Mouse (Mus musculus): ENCODE measurements around the gene Fcgrt. TPM values are rescaled to one million over a fixed set of nuclear protein-coding genes. Genes with fewer than 3 reads are reported as not detected.

Gene Fcgrt
- polyA plus RNA-seq, 1 experiment from 2014 or later = 34.1 TPM

GRCm38 (mm10) chr7:45051601-45051974 lies 52.1 kb downstream of the Fcgrt start:
- Histone ChIP-seq H3K9me3 (ENCODE audit: control insufficient read depth, low read length) (no peaks in the 10 kb centered on the region), H3K4me1 (ENCODE audit: control insufficient read depth, insufficient read depth, low read depth, low read length) (peaks cover 18% of the 10 kb centered on the region), H3K36me3 (ENCODE audit: control insufficient read depth, insufficient read depth, low read length) (peaks cover 38% of the 10 kb centered on the region), H3K27me3 (replicated peaks; ENCODE audit: control insufficient read depth, insufficient read depth, low read length) (no peaks in the 10 kb centered on the region), H3K4me2 (ENCODE audit: low read length) (peak overlapping the region; percentile 93), H3K27ac (ENCODE audit: low read depth, low read length) (peak overlapping the region; percentile 100), H3K9ac (ENCODE audit: low read depth, low read length) (peak overlapping the region; percentile 93), H3K4me3 (ENCODE audit: low read length) (peak overlapping the region; percentile 64)
- ATAC-seq = no peak
- under 1% methylated on average over 13 of the region's 13 CpGs for WGBS

DNA sequence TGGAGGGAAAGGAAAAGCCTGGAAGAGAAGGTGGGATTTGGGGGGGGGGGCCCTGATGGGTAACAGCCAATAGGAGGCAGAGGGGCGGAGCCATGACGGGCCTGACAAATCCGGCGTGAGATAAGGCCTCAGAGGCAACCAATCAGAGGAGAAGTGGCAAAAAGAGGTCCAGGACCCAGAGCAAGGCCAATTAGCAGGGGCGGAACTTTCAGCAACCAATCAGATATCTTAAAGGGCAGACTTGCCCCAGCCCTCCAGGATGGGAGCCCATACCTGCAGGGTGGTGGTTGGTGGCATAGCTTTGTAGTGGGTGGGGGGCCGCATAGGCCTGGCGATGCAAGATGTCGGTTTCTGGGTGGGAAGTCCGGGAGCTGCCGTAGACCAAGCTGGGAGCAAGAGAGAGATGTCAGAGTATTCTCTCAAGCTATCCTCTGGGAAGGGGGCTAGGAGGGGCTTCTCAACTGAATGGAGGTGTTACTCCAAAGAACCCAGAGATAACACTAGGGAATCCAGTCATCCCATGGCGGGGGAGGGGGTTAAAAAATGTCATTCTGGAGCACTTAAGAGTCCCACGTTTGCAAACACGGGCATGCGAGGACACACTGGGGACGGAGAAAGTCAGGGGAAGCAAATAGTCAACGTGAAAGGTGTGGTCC lies 52.6 kb downstream of the Fcgrt start:
- H3K9me3 ChIP-seq (ENCODE audit: control insufficient read depth, low read length) = no peaks in the 10 kb centered on the region
- WGBS = 4% methylated on average over 16 of the region's 16 CpGs
- H3K4me1 ChIP-seq (ENCODE audit: control insufficient read depth, insufficient read depth, low read depth, low read length) = peaks cover 18% of the 10 kb centered on the region
- peak overlapping the region; percentile 93 for H3K4me2 ChIP-seq (ENCODE audit: low read length)
- peak overlapping the region; percentile 93 for H3K9ac ChIP-seq (ENCODE audit: low read depth, low read length)
- peak; percentile 48 for ATAC-seq
- H3K27ac ChIP-seq (ENCODE audit: low read depth, low read length) = peak overlapping the region; percentile 100
- H3K4me3 ChIP-seq (ENCODE audit: low read length) = peak overlapping the region; percentile 64
- peaks cover 42% of the 10 kb centered on the region for H3K36me3 ChIP-seq (ENCODE audit: control insufficient read depth, insufficient read depth, low read length)
- H3K27me3 ChIP-seq (replicated peaks; ENCODE audit: control insufficient read depth, insufficient read depth, low read length) = no peaks in the 10 kb centered on the region

DNA sequence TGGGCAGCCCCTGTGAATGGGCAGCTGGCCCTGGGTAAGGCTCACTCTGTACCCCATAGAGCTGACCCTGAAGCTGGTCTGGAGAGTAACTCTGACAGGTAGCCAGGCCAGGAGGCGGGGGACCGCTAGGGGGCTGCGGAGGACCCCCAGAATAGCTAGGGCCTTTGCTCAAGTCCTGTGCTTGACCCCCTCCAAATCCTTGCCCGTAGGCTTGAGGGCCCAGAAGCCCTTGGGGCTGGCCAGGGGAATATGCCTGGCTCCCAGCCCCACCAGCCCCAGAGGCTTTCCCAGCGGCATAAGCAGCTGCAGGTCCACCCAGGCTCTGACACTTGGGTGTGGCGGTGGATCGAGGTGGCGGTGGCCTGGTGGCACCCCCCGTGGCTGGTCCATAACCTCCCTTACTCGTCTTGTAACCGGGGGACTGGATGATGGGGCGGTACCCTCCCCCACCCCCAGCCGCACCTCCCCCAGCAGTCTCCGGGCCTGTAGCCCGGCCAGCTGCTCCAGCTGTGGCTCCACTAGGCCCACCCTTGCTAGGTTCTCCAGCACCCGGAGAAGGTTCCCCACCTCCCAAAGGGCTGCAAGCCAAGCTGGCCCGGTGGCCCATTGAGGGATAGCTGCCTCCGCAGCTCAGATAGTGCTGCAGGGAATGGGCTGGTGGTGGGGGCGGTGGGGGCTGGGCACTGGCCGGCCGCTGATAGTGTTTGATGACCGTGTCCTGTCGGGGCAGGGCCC lies 54.6 kb downstream of the Fcgrt start:
- Histone ChIP-seq H3K9ac (ENCODE audit: low read depth, low read length) (no peak overlapping the region), H3K4me2 (ENCODE audit: low read length) (no peak overlapping the region), H3K27me3 (replicated peaks; ENCODE audit: control insufficient read depth, insufficient read depth, low read length) (no peaks in the 10 kb centered on the region), H3K4me1 (ENCODE audit: control insufficient read depth, insufficient read depth, low read depth, low read length) (peaks cover 18% of the 10 kb centered on the region), H3K4me3 (ENCODE audit: low read length) (no peak overlapping the region), H3K36me3 (ENCODE audit: control insufficient read depth, insufficient read depth, low read length) (peaks cover 59% of the 10 kb centered on the region), H3K27ac (ENCODE audit: low read depth, low read length) (no peak overlapping the region), H3K9me3 (ENCODE audit: control insufficient read depth, low read length) (no peaks in the 10 kb centered on the region)
- 93% methylated on average over 23 of the region's 23 CpGs for WGBS
- no peak for ATAC-seq

- Histone ChIP-seq H3K9me3 (ENCODE audit: control insufficient read depth, low read length) (no peaks in the 10 kb centered on the region), H3K4me3 (ENCODE audit: low read length) (no peak overlapping the region), H3K27ac (ENCODE audit: low read depth, low read length) (no peak overlapping the region), H3K27me3 (replicated peaks; ENCODE audit: control insufficient read depth, insufficient read depth, low read length) (no peaks in the 10 kb centered on the region), H3K36me3 (ENCODE audit: control insufficient read depth, insufficient read depth, low read length) (peaks cover 63% of the 10 kb centered on the region), H3K4me1 (ENCODE audit: control insufficient read depth, insufficient read depth, low read depth, low read length) (peaks cover 18% of the 10 kb centered on the region), H3K4me2 (ENCODE audit: low read length) (no peak overlapping the region), H3K9ac (ENCODE audit: low read depth, low read length) (no peak overlapping the region)
- 91% methylated on average over 38 of the region's 38 CpGs for WGBS
- ATAC-seq = no peak
These were observed 55.4 kb downstream of the Fcgrt start for GRCm38 (mm10) chr7:45048001-45048890.

DNA sequence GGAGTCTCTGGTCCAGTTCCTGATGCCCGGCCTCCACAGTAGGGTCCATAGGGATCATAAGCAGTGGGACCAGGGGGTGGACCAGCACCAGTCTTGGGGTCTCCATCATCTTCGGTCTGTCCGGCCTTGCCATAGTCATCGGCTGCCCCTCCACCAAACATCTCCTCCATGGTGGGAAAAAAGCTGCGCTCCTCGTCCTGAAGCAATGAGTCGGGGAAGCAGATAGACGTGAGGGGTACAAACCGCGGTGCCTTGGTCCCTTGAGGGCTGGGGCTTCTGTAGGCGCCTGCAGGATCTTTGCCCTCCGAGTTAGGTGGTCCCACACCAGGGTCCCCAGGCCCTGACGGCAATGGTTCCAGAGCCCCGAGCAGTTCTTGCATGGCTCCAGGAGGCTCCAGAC lies 56.2 kb downstream of the Fcgrt start:
- no peak for ATAC-seq
- 96% methylated on average over 14 of the region's 14 CpGs for WGBS

GRCm38 (mm10) chr7:45046853-45047350 lies 56.7 kb downstream of the Fcgrt start:
- ATAC-seq = no peak
- H3K9ac ChIP-seq (ENCODE audit: low read depth, low read length) = no peak overlapping the region
- H3K4me1 ChIP-seq (ENCODE audit: control insufficient read depth, insufficient read depth, low read depth, low read length) = peaks cover 18% of the 10 kb centered on the region
- no peak overlapping the region for H3K4me2 ChIP-seq (ENCODE audit: low read length)
- no peaks in the 10 kb centered on the region for H3K27me3 ChIP-seq (replicated peaks; ENCODE audit: control insufficient read depth, insufficient read depth, low read length)
- no peak overlapping the region for H3K27ac ChIP-seq (ENCODE audit: low read depth, low read length)
- H3K9me3 ChIP-seq (ENCODE audit: control insufficient read depth, low read length) = no peaks in the 10 kb centered on the region
- WGBS = 98% methylated on average over 26 of the region's 26 CpGs
- H3K36me3 ChIP-seq (ENCODE audit: control insufficient read depth, insufficient read depth, low read length) = peaks cover 76% of the 10 kb centered on the region
- no peak overlapping the region for H3K4me3 ChIP-seq (ENCODE audit: low read length)

More for the DNA sequence above, 56.2 kb downstream of the Fcgrt start:
- H3K4me3 ChIP-seq (ENCODE audit: low read length) = no peak overlapping the region
- no peaks in the 10 kb centered on the region for H3K9me3 ChIP-seq (ENCODE audit: control insufficient read depth, low read length)
- H3K9ac ChIP-seq (ENCODE audit: low read depth, low read length) = no peak overlapping the region
- no peaks in the 10 kb centered on the region for H3K27me3 ChIP-seq (replicated peaks; ENCODE audit: control insufficient read depth, insufficient read depth, low read length)
- peaks cover 18% of the 10 kb centered on the region for H3K4me1 ChIP-seq (ENCODE audit: control insufficient read depth, insufficient read depth, low read depth, low read length)
- no peak overlapping the region for H3K4me2 ChIP-seq (ENCODE audit: low read length)
- peaks cover 70% of the 10 kb centered on the region for H3K36me3 ChIP-seq (ENCODE audit: control insufficient read depth, insufficient read depth, low read length)
- H3K27ac ChIP-seq (ENCODE audit: low read depth, low read length) = no peak overlapping the region

- Histone ChIP-seq H3K27ac (ENCODE audit: low read depth, low read length) (no peak overlapping the region), H3K4me3 (ENCODE audit: low read length) (no peak overlapping the region), H3K36me3 (ENCODE audit: control insufficient read depth, insufficient read depth, low read length) (peaks cover 83% of the 10 kb centered on the region), H3K4me2 (ENCODE audit: low read length) (no peak overlapping the region), H3K9ac (ENCODE audit: low read depth, low read length) (no peak overlapping the region), H3K9me3 (ENCODE audit: control insufficient read depth, low read length) (no peaks in the 10 kb centered on the region), H3K27me3 (replicated peaks; ENCODE audit: control insufficient read depth, insufficient read depth, low read length) (no peaks in the 10 kb centered on the region), H3K4me1 (ENCODE audit: control insufficient read depth, insufficient read depth, low read depth, low read length) (peaks cover 6% of the 10 kb centered on the region)
- no peak for ATAC-seq
- 93% methylated on average over 22 of the region's 22 CpGs for WGBS
These were observed 57.9 kb downstream of the Fcgrt start for GRCm38 (mm10) chr7:45045741-45046140.

- peaks cover 72% of the 10 kb centered on the region for H3K36me3 ChIP-seq (ENCODE audit: control insufficient read depth, insufficient read depth, low read length)
- ATAC-seq = no peak
- WGBS = 93% methylated on average over 14 of the region's 14 CpGs
These were observed 60.3 kb downstream of the Fcgrt start for GRCm38 (mm10) chr7:45043307-45043706.

More at GRCm38 (mm10) chr7:45043307-45043706, 60.3 kb downstream of the Fcgrt start:
- H3K4me3 ChIP-seq (ENCODE audit: low read length) = no peak overlapping the region
- no peak overlapping the region for H3K27ac ChIP-seq (ENCODE audit: low read depth, low read length)
- H3K27me3 ChIP-seq (replicated peaks; ENCODE audit: control insufficient read depth, insufficient read depth, low read length) = no peaks in the 10 kb centered on the region
- no peaks in the 10 kb centered on the region for H3K4me1 ChIP-seq (ENCODE audit: control insufficient read depth, insufficient read depth, low read depth, low read length)
- H3K4me2 ChIP-seq (ENCODE audit: low read length) = no peak overlapping the region
- H3K9ac ChIP-seq (ENCODE audit: low read depth, low read length) = no peak overlapping the region
- H3K9me3 ChIP-seq (ENCODE audit: control insufficient read depth, low read length) = no peaks in the 10 kb centered on the region

All from hindbrain, embryonic 16.5 days (tissue).